Mouse (Mus musculus): ENCODE results near the gene Gm17606. TPM values are rescaled to one million over a fixed set of nuclear protein-coding genes. Genes with fewer than 3 reads are reported as not detected.
A peak's percentile ranks its signal among the peaks of the same experiment; 100 is the strongest.
"Not testable (repeated sequence)": the region's sequence is repeated elsewhere in the genome, so short reads cannot be mapped to it uniquely, and the experiment has no call there.

The Gm17606 gene
- not detected for total RNA-seq (2021)

DNA sequence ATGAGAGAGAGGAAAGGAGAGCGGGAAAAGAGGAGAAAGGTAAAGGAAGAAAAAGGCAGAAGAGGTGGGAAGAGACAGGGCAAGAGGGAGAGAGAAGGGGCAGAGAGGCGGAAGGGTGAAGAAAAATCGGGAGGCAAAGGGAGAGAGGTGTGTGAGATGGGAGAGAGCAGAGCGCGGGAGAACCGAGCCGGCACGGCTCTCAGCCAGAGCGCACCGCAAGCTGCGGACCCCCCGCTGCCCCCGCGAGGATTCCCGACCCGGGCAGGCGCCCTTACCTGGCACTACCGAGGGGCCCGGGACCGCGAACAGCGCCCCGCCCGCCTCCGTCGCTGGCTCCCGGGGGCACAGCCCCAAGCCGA lies at the start of gene Gm17606:
Gene Gm17606 (plus strand): TSS at position 7 of the 359 bp plus-strand sequence.
- intact Hi-C loops (cut with DNase I): loop anchor here (1.0 to 5.0 kb wide), 5 partner anchors 58 to 582 kb away; partner anchors contain the start of gene Prmt5
- no peak for DNase-seq (ENCODE audit: low spot score in 2 of 2)

DNA sequence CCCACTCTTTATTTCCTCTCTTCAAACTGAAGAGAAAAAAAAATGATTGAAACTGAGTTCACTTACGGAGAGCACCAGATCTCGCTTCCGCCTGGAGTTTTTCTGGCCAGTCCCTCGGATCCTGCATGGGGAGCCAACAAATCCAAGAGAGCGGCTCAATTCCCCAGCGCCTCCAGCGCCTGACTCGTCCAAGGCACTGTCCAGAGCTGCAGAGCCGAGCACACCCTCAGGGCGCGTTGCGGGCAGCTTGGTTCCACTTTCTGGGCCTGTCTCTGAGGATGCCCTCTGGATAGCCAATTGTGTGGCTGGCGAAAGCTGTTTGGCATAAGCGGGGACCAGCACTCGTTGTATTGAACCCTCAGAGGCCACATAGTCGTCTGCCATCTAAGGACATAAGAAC lies 49.7 kb upstream of the Gm17606 start:
- DNase-seq (ENCODE audit: low spot score in 2 of 2): no peak
- intact Hi-C loops (cut with DNase I): no loop called here

DNA sequence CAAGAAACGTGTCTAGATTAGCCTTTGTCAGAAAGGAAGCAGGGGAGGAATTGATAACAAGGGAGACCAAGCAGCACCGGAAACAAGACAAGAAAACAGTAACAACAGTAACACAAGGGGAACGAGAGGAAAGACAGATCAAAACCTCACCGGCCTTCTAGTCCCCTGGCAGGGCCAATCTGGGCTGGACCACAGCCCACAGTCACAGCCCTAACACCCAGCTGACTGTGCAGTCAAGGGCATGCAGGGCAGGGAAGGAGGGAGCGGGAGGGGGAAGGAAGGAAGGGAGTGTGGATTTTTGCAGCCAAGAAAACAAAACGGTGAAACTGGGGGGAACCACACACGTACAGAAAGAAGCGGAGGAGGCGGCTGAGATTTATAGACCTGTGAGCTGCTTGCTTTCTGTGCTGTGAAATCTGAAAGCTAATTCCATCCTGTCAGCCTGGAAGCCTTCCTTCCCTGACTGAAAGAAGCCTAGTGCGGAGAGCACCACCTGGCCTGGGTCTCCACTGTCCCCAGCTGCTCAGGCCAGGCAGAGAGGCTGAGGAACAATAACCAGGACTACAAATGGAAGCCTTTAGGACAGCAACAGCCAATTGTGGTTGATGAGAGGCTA lies 48.3 kb upstream of the Gm17606 start:
- DNase-seq (ENCODE audit: low spot score in 2 of 2): peak; percentile 54 to 91
- intact Hi-C loops (cut with DNase I): no loop called here

DNA sequence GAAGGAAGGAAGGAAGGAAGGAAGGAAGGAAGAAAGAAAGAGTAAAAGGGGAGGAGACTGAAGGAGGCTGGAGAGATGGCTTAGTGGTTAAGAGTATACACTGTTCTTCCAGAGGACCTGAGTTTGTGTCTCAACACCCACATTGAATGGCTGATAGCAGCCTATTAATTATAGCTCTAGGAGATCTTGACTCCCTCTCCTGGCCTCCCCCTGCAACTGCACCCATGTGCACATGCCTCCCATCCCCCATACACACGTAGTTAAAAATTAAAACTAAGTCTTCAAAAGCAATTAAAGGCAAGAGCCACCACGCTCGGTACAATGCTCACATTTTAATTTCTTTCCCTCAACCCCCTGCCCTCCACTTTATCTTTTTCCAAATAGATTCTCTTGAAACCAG lies 46.7 kb upstream of the Gm17606 start:
- DNase-seq (ENCODE audit: low spot score in 2 of 2): no peak
- intact Hi-C loops (cut with DNase I): no loop called here

DNA sequence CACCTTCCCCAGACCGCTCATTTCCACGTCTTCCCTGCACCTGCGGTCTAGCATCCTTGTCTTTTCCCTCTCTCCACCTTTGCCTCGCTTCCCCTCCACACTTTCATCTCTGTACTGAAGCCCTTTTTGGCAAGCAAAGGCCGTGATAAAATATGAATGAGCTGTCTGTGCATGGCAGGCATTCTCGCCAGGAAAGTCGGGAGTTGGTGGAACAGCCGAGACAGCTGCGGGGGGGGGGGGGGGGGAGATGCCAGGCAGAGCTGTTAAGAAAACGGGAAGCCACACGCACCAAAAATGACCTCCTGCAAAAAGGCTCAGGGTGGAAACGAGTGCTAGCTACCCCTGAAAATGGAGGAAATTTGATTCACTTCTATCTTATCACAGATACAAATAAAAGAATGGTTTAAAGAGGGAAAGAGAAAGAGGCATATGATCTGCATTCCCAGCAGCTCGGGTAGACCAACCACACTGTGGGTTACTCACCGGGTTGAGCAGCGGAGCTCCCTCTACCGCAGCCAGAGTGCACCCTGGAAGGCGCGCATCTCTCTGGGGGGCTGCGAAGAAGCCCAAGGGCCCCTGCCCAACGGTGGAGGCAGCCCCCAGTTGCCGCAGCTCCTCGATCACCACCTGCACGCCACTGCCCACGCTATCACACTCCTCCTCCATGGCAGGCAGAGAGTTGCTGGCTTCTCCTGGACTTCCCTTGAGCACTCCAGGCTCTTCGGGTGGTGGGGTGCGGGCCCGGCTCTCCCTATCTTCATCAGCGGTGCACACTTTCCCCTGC lies 45.9 kb upstream of the Gm17606 start:
- peak in 1 of 2 experiments; percentile 83 for DNase-seq (ENCODE audit: low spot score in 2 of 2)
- intact Hi-C loops (cut with DNase I): no loop called here

DNA sequence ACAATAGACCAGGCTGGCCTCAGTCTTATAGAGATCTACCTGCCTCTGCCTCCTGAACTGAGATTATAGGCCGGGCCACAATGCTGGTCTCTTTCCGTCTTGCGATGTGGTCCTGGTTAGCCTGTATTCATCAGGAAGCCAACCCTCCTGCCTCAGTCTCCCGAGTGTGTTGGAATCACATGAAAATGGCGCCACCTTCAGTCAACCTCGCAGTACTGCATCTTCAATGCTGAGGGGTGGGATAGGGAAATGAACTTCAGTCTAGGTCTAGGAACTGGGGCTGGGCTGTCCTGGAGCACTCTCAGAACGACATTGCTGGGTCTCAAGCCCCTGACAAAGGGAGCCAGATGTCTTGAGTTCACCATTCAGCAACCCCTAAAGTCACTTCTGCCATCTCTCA lies 43.7 kb upstream of the Gm17606 start:
- no peak for DNase-seq (ENCODE audit: low spot score in 2 of 2)
- intact Hi-C loops (cut with DNase I): no loop called here

DNA sequence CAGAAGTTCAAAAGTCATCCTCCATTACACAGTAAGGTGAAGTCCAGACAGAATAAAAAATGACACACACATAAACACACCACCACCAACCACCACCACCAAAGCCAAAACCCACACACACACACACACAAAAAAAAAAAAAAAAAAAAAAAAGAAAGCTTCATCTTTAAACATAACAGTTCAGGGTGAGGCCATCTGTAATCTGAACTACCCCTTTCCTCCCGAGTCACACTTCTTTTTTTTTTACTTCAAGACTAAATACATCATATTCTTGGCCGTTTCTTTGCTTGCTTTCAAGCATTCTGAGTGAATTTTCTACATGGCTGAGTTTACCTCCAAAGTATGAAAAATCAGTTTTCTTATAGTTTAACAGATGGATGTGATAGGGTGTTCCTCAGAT lies 39.2 kb upstream of the Gm17606 start:
- intact Hi-C loops (cut with DNase I): no loop called here
- no peak for DNase-seq (ENCODE audit: low spot score in 2 of 2)

DNA sequence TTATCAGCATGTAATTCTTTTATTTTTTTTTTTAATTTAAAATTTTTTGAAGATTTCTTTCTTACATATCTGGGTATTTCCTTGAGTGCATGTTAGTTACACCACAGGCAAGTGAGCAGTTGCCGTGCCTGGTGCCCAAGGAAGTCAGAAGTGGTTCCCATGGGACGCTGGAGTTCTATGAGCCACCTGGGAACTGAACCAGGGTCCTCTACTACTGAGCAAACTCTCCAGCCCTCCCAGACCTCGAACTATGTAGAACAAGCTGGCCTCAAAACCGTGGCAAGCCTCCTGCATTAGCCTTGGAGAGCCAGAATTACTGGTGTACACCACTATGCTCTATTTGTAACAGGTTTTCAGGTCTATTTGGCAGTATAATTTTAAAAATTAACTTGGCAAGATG lies 38.1 kb upstream of the Gm17606 start:
- DNase-seq (ENCODE audit: low spot score in 2 of 2): no peak
- intact Hi-C loops (cut with DNase I): no loop called here

DNA sequence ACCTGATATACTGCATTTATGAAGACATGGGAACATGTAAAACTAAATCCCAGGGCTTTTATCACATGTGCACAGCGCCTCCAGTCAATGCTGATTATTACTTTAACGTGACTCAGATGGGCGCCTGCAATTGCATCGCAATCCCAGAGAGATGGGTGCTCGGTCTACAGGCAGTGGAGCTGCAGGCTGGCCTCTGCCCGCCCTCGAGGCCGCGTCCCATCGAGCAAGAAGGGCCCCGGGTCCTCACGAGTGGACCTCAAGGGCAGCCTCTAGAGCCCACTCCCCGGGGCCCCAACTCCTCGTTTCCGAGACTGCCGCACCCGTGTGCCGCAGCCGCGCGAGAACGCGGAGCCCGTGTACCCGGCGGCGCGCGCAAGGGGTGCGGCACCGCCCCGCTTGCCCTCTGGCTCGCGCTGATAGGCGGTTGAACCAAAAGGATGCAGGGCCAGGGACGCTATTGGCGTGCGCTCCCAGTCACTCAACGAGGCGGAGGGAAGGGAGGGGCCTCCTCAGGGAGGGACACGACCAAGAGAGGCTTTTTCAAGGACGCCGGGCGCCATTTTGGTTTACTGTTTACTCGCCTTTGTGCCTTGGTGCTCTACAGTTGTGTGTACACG lies 37.6 kb upstream of the Gm17606 start:
- peak; percentile 94 to 98 for DNase-seq (ENCODE audit: low spot score in 2 of 2)
- intact Hi-C loops (cut with DNase I): no loop called here

DNA sequence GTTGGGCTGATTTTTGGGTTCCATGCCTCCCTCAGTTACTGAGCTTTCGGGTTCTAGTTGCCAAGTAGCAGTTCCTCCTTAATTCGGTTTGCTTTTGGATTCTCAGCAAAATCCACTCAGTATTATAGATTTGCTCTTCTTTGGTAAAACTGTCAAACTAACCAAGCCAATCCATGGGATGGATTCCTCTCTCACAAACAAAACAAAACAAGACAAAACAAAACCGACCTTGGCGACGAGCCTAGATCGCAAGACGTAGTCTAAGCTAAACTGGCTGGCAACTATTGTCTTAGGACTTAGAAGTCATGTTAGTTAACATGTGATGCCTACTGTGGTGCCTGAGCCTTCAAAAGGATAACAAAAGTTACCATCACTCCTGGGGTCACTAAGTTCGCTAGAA lies 37.1 kb upstream of the Gm17606 start:
- DNase-seq (ENCODE audit: low spot score in 2 of 2): no peak
- intact Hi-C loops (cut with DNase I): no loop called here

DNA sequence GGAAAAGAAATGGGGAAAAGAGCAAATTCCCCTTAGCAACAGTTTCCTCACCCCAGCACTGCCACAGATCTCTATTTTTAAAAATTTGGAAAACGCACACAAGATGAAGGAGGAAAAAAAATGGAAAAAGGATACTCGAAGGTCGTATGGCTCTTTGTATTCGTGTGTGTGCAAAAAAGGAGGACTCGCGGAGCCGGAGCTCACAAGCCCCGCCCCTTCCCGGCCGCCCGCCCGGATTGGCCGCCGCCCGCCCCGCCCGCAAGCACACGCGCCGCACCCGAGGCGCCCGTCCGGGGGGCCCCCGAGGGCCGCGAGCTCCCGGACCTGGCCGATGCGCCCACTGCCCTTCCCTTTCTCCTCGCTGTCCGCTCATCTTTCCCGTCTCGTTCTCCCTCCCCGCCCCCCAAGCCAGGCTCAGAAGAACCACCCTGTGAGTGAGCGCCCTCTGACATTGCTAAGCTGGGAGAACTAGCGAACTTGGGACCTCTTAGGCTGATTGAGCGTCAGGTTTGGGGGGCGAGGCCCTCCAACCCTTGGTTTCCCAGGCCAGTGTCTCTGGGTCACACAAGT lies 34.9 kb upstream of the Gm17606 start, which contains the start of gene 4931414P19Rik:
Gene 4931414P19Rik (minus strand): TSS at position 242 of the 570 bp plus-strand sequence.
- DNase-seq (ENCODE audit: low spot score in 2 of 2): peak; percentile 73 to 80
- intact Hi-C loops (cut with DNase I): no loop called here

DNA sequence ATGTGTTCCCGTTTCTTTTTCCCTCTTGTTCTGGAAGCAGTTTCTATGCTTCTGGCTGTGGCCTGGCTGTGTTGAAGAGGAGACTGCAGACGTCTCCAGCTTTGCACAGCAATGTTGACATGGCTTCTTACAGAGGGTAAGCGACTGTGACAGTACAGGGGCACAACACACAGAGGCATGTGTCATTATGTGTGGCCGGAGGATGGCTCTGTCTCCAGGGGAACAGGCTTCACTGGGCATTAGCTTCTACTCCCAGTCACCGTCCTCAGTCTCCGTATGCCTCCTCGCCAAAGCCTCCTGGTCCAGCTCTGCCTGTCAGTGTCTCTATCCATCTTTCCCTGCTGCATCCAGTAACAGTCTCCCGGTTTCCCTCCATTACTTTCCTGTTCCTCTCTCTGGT lies 33.5 kb upstream of the Gm17606 start:
- intact Hi-C loops (cut with DNase I): no loop called here
- DNase-seq (ENCODE audit: low spot score in 2 of 2): no peak

DNA sequence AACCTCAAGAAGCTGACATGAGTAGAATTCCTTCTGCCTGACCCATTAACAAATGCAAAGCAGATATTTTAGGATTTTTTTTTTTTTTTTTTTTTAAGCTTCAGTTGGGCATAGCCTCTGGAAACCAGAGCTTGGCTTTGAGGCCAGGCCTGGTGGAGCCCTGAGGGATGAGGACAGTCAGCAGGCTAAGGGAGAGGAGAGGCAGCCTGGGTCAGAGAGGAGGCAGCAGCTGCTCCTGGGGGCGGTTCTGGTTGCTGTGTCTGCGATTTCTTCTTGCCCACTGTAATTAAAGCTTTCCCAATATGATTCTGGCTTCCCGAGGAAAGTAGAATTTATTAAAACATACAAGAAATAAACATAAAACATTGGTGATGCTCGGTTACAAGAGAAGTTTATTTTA lies 31.5 kb upstream of the Gm17606 start:
- intact Hi-C loops (cut with DNase I): no loop called here
- no peak for DNase-seq (ENCODE audit: low spot score in 2 of 2)

DNA sequence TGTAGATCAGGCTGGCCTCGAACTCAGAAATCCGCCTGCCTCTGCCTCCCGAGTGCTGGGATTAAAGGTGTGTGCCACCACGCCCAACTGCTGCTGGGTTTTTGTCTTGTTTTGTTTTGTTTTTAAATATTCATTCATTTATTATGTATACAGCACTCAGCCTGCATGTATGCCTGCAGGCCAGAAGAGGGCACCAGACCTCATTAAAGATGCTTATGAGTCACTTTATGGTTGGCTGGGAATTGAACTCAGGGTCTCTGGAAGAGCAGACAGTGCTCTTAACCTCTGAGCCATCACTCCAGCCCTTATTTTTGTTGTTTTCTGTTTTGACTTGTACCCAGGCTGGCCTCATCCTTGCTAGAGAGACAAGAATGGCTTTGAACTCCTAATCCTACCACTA lies 30.8 kb upstream of the Gm17606 start:
- intact Hi-C loops (cut with DNase I): no loop called here
- DNase-seq (ENCODE audit: low spot score in 2 of 2): no peak

DNA sequence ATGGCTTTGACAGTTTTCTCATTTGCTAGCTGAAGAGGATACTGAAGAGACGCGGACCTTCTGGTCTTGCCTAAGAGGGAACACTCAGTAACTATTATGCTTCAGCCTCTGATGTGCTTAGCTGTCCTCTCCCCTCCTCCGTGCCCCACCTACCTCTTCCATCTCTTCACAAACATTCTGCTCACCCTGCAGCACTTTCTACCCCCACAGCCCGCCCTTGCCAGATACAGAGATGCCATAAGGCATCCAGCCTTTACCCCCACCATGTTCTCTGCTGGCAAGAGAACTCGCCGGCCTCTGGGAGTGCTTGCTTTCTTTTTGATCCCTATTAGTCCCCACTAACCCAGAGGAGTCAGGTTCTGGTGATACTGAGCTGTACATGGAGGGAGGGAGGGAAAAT lies 30.1 kb upstream of the Gm17606 start:
- DNase-seq (ENCODE audit: low spot score in 2 of 2): peak in 1 of 2 experiments; percentile 66
- intact Hi-C loops (cut with DNase I): no loop called here

DNA sequence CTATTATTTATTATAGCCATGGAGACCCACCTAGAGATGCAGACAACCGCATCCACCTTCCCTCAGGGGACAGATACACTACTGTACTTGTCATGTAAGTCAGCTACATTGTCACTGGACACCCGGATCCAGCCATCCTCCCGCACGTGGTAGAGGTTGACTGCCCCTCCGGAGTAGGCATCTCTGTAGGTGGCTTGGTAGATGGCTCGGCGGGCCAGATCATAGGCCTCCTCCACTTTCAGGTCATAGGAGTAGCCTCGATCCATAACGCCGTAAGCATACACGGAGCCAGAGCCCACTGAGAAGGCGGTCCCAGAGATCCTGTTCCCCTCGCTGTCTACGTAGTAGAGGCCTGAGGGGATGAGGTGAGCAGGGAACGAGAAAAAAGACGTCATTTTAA lies 26.6 kb upstream of the Gm17606 start:
- intact Hi-C loops (cut with DNase I); DNase-seq (ENCODE audit: low spot score in 2 of 2): not testable (repeated sequence)

DNA sequence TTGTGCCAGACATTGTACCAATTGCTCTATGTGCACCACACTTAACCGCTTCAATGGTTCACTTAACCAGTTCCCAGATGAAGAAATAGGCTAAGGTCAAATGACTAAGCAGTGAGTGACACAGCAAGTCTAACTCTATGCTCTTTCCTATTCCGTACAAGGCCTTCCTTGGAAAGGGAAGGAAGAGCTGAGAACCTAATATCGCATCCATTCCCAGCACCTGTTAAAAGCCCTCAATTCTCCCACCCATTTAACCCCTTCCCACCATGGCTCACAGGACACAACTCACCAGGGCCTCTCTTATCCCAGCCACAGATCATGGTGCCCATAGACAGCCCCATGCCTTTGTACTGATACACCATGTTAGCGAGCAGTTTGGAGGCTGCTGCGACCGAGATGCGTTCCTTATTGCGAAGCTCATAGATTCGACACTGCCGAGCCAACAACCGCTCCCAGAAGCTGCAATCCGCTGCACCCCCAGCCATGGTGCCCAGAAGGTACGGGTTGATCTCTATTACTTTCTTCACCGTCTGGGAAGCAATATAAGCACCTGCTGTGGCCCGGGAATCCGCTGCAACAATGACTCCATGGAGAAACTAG lies 24.4 kb upstream of the Gm17606 start:
- intact Hi-C loops (cut with DNase I): no loop called here

DNA sequence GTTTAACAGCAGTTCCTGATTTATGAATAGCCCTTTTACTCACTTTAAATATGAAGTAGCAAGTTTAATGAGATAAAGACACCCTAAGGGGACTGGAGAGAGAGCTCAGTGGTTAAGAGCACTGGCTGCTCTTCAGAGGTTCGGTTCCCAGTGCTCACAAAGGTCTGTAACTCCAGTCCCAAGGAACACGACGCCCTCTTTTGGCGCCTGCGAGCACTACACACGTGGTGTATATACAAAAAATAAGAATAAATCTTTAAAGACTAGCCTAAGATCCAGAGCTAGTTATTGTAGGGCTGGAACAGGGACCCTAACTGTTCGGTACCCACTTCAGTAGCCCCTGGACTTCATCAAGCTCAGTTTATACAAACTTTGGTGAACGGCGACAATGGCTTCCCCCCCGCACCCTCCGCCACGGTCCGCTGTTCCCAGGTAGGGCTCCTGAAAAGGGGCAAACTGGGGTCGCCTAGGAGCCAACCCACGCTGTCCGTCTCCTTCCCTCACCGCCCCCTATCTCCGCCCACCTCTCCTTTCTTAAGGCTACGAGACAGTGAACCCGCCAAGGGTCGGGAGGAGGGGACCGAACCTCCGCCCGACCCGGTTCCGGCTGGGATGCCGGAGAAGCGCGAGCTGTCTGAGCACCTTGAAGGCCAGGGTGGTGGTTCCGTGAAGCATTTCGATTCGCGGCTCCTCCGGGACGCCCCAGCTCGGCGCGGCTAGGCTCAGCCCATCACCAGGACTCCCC lies 23.4 kb upstream of the Gm17606 start:
- DNase-seq (ENCODE audit: low spot score in 2 of 2): no peak
- intact Hi-C loops (cut with DNase I): no loop called here

More for the DNA sequence above, 24.4 kb upstream of the Gm17606 start:
- DNase-seq (ENCODE audit: low spot score in 2 of 2): no peak

DNA sequence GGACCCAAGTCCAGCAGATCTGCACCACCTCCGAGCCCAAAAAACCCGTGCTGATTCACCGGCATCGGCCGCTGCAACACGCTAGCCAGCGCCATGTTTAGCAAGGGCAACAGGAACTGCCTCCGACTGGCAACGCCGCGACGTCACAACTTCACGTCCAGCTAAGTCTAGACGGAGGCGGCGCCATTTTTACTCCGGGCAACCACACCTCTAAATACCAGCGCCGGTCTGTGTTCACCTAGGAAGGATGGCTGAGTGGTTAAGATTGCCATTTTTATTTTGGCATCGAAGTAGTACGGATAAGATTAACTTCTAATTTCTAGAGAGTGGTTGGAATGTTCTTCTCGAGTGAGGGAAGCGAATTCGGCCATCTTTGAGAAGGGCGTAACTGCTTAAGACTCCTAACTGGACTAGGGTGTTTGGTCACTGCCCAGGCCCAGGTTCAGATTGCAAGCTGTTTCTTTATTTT lies 22.8 kb upstream of the Gm17606 start, which contains the start of gene Psmb5:
Gene Psmb5 (minus strand): TSS at position 126 of the 469 bp plus-strand sequence.
- peak; percentile 94 for DNase-seq (ENCODE audit: low spot score in 2 of 2)
- intact Hi-C loops (cut with DNase I): no loop called here
